In genomic region chrX:98707766-98708165, GRCm38 (mm10) we compare ENCODE assay signal across 16 mouse cellular contexts.
DNase-seq lines count a peak whose midpoint lies in the region; ATAC-seq and TF ChIP-seq lines count a peak whose summit lies in the region.
"Had no signal": no experiment of that assay in that cellular context is flagged by ENCODE, and none has a peak within 500 bp of the region (broad histone marks: within the 10 kb centered on the region; RNA-seq: fewer than 3 reads in every experiment).

No protein-coding gene starts in this region.

- DNase-seq in embryonic facial prominence, embryonic 14.5 days (ENCODE audit: low spot score): peak; percentile 9
- no peak for DNase-seq in embryonic facial prominence, embryonic 10.5 days (ENCODE audit: low spot score)
- DNase-seq in kidney, adult 2 months: peak; percentile 6
- DNase-seq in adrenal gland, postnatal 36 days: peak; percentile 4 to 19
- DNase-seq in right cerebral cortex, postnatal 36 days (ENCODE audit: low spot score in 2 of 2): peak; percentile 1 to 3
- no peak for DNase-seq in thymus, adult 2 months
- DNase-seq in liver: no peak
- DNase-seq: liver, embryonic 13.5 days; lung, postnatal 4 days; thymus, postnatal 36 days had no signal

- no peak for TF ChIP-seq CTCF in kidney, adult 2 months (conservative IDR thresholded peaks at IDR 0.05; ENCODE audit: insufficient read depth, insufficient read length, low read depth, low read length)
- no peak for TF ChIP-seq CTCF in thymus, adult 2 months (IDR thresholded peaks at IDR 0.05; ENCODE audit: borderline replicate concordance, control insufficient read depth, extremely low read depth, insufficient read depth, low read length, poor library complexity)

- no peak overlapping the region for H3K4me3 ChIP-seq in embryonic facial prominence, embryonic 14.5 days (ENCODE audit: low read depth, low read length)
- no peak overlapping the region for H3K4me3 ChIP-seq in embryonic facial prominence, embryonic 10.5 days
- H3K4me3 ChIP-seq in kidney, adult 2 months (ENCODE audit: insufficient read depth, low read depth, low read length): no peak overlapping the region
- no peak overlapping the region for H3K4me3 ChIP-seq in kidney, embryonic 14.5 days (ENCODE audit: low read length)
- no peak overlapping the region for H3K4me3 ChIP-seq in thymus, adult 2 months (ENCODE audit: control insufficient read depth, insufficient read depth, low read length)
- H3K4me3 ChIP-seq: intestine, embryonic 15.5 days; liver, embryonic 13.5 days had no signal

- H3K27ac ChIP-seq in embryonic facial prominence, embryonic 14.5 days (replicated peaks; ENCODE audit: low read depth, low read length): no peak overlapping the region
- no peak overlapping the region for H3K27ac ChIP-seq in embryonic facial prominence, embryonic 10.5 days (replicated peaks)
- no peak overlapping the region for H3K27ac ChIP-seq in kidney, adult 2 months (ENCODE audit: insufficient read depth, low read depth, low read length)
- H3K27ac ChIP-seq in kidney, embryonic 14.5 days (ENCODE audit: low read depth, low read length): no peak overlapping the region
- H3K27ac ChIP-seq in thymus, adult 2 months (ENCODE audit: control insufficient read depth, insufficient read depth, low read length): no peak overlapping the region
- H3K27ac ChIP-seq: intestine, embryonic 15.5 days; liver, embryonic 13.5 days had no signal

- no peak overlapping the region for H3K9ac ChIP-seq in embryonic facial prominence, embryonic 14.5 days (ENCODE audit: low read depth, low read length)
- H3K9ac ChIP-seq in kidney, embryonic 14.5 days (ENCODE audit: low read depth, low read length): no peak overlapping the region
- H3K9ac ChIP-seq: intestine, embryonic 15.5 days; liver, embryonic 13.5 days had no signal

- H3K4me2 ChIP-seq in embryonic facial prominence, embryonic 14.5 days (ENCODE audit: low read depth, low read length): no peak overlapping the region
- H3K4me2 ChIP-seq in kidney, embryonic 14.5 days (replicated peaks; ENCODE audit: low read depth, low read length): no peak overlapping the region
- H3K4me2 ChIP-seq: intestine, embryonic 15.5 days; liver, embryonic 13.5 days had no signal

- no peaks in the 10 kb centered on the region for H3K36me3 ChIP-seq in embryonic facial prominence, embryonic 14.5 days (ENCODE audit: control insufficient read depth, insufficient read depth, low read length)
- no peaks in the 10 kb centered on the region for H3K36me3 ChIP-seq in embryonic facial prominence, embryonic 10.5 days (replicated peaks)
- H3K36me3 ChIP-seq in kidney, adult 2 months (ENCODE audit: control insufficient read depth, insufficient read depth, low read length): no peaks in the 10 kb centered on the region
- no peaks in the 10 kb centered on the region for H3K36me3 ChIP-seq in kidney, embryonic 14.5 days (ENCODE audit: control insufficient read depth, insufficient read depth, low read length)
- H3K36me3 ChIP-seq in thymus, adult 2 months (ENCODE audit: control insufficient read depth, insufficient read depth, low read length): no peaks in the 10 kb centered on the region
- H3K36me3 ChIP-seq: intestine, embryonic 15.5 days; liver, embryonic 13.5 days had no signal

- no peaks in the 10 kb centered on the region for H3K9me3 ChIP-seq in embryonic facial prominence, embryonic 14.5 days (ENCODE audit: control insufficient read depth, low read length)
- no peaks in the 10 kb centered on the region for H3K9me3 ChIP-seq in embryonic facial prominence, embryonic 10.5 days
- no peaks in the 10 kb centered on the region for H3K9me3 ChIP-seq in kidney, embryonic 14.5 days (ENCODE audit: control insufficient read depth, low read length)
- H3K9me3 ChIP-seq: intestine, embryonic 15.5 days; liver, embryonic 13.5 days had no signal

- no peak for TF ChIP-seq POLR2A in kidney, adult 2 months (IDR thresholded peaks at IDR 0.05; ENCODE audit: low read depth, low read length)
- TF ChIP-seq POLR2A in thymus, adult 2 months (IDR thresholded peaks at IDR 0.05; ENCODE audit: control insufficient read depth, extremely low read depth, insufficient read depth, low read length, poor library complexity): no peak

- H3K27me3 ChIP-seq in embryonic facial prominence, embryonic 14.5 days (replicated peaks; ENCODE audit: control insufficient read depth, insufficient read depth, low read length): no peaks in the 10 kb centered on the region; the same call in 1 of the 2 replicates
- peaks cover 4% of the 10 kb centered on the region for H3K27me3 ChIP-seq in embryonic facial prominence, embryonic 10.5 days (replicated peaks; ENCODE audit: low read depth, poor library complexity, severe bottlenecking)
- H3K27me3 ChIP-seq in kidney, adult 2 months (replicated peaks; ENCODE audit: control insufficient read depth, insufficient read depth, low read length): no peaks in the 10 kb centered on the region
- no peaks in the 10 kb centered on the region for H3K27me3 ChIP-seq in kidney, embryonic 14.5 days (ENCODE audit: control insufficient read depth, insufficient read depth, low read length)
- no peaks in the 10 kb centered on the region for H3K27me3 ChIP-seq in thymus, adult 2 months (ENCODE audit: control insufficient read depth, insufficient read depth, low read length)
- H3K27me3 ChIP-seq: intestine, embryonic 15.5 days; liver, embryonic 13.5 days had no signal

- H3K4me1 ChIP-seq in embryonic facial prominence, embryonic 14.5 days (ENCODE audit: control insufficient read depth, insufficient read depth, low read length): no peaks in the 10 kb centered on the region
- H3K4me1 ChIP-seq in embryonic facial prominence, embryonic 10.5 days: no peaks in the 10 kb centered on the region
- H3K4me1 ChIP-seq in kidney, adult 2 months (ENCODE audit: control insufficient read depth, insufficient read depth, low read length): no peaks in the 10 kb centered on the region
- H3K4me1 ChIP-seq in kidney, embryonic 14.5 days (ENCODE audit: control insufficient read depth, insufficient read depth, low read length): no peaks in the 10 kb centered on the region
- no peaks in the 10 kb centered on the region for H3K4me1 ChIP-seq in thymus, adult 2 months (replicated peaks; ENCODE audit: control insufficient read depth, insufficient read depth, low read length)
- H3K4me1 ChIP-seq: intestine, embryonic 15.5 days; liver, embryonic 13.5 days had no signal

- no peak for ATAC-seq in embryonic facial prominence, embryonic 14.5 days (ENCODE audit: low read depth)
- no peak for ATAC-seq in kidney, embryonic 14.5 days (ENCODE audit: low FRiP score, low TSS enrichment)
- ATAC-seq: CD4-positive, CD25-positive, alpha-beta regulatory T cell, adult 4 months; forebrain, embryonic 16.5 days; intestine, embryonic 15.5 days; midbrain, embryonic 16.5 days; Patski had no signal

Comparison
In these comparisons a context has a peak if more than half of its experiments do, and no peak if none do; other contexts are left out.
1. DNase-seq: peak in embryonic facial prominence, embryonic 14.5 days (single experiment), kidney, adult 2 months (single experiment), adrenal gland, postnatal 36 days (2 of 2) and right cerebral cortex, postnatal 36 days (2 of 2); none in embryonic facial prominence, embryonic 10.5 days (single experiment), thymus, adult 2 months (single experiment) and liver (single experiment).